In genomic region chr5:23387313-23387666, GRCm38 (mm10) we compare ENCODE assay signal across 8 mouse cellular contexts. TPM values are rescaled to one million over a fixed set of nuclear protein-coding genes. Genes with fewer than 3 reads are reported as not detected.
DNase-seq lines count a peak whose midpoint lies in the region; ATAC-seq and TF ChIP-seq lines count a peak whose summit lies in the region.

No protein-coding gene starts in this region.

- H3K9me3 ChIP-seq in lung, postnatal 0 days (ENCODE audit: low read length), result no peaks in the 10 kb centered on the region
- H3K9me3 ChIP-seq in forebrain, embryonic 15.5 days, result no peaks in the 10 kb centered on the region
- no peaks in the 10 kb centered on the region for H3K9me3 ChIP-seq in limb, embryonic 11.5 days (ENCODE audit: control insufficient read depth, low read length)
- H3K9me3 ChIP-seq in neural tube, embryonic 15.5 days (replicated peaks), result no peaks in the 10 kb centered on the region

- no peak for ATAC-seq in lung, postnatal 0 days
- no peak; the same call in 1 of the 2 replicates for ATAC-seq in forebrain, embryonic 15.5 days (replicated peaks)
- ATAC-seq in limb, embryonic 11.5 days (ENCODE audit: insufficient number of reproducible peaks, low FRiP score, low TSS enrichment, low read depth), result no peak
- ATAC-seq in neural tube, embryonic 15.5 days (ENCODE audit: low FRiP score), result no peak

- 46% methylated on average over 2 of the region's 2 CpGs for WGBS in lung, postnatal 0 days
- WGBS in forebrain, embryonic 15.5 days, result 43% methylated on average over 2 of the region's 2 CpGs
- 63% methylated on average over 2 of the region's 2 CpGs for WGBS in limb, embryonic 11.5 days
- WGBS in neural tube, embryonic 15.5 days, result 51% methylated on average over 2 of the region's 2 CpGs

- H3K27me3 ChIP-seq in lung, postnatal 0 days (replicated peaks; ENCODE audit: insufficient read depth, low read length), result no peaks in the 10 kb centered on the region
- no peaks in the 10 kb centered on the region for H3K27me3 ChIP-seq in forebrain, embryonic 15.5 days
- no peaks in the 10 kb centered on the region for H3K27me3 ChIP-seq in limb, embryonic 11.5 days (ENCODE audit: control insufficient read depth, insufficient read depth, low read length)
- H3K27me3 ChIP-seq in neural tube, embryonic 15.5 days (replicated peaks), result no peaks in the 10 kb centered on the region

- H3K4me3 ChIP-seq in lung, postnatal 0 days (ENCODE audit: low read depth, low read length), result 0 out of 2 replicates have a peak overlapping the region, but pooled peaks have one; percentile 43
- peak overlapping the region; percentile 50 for H3K4me3 ChIP-seq in forebrain, embryonic 15.5 days
- H3K4me3 ChIP-seq in limb, embryonic 11.5 days (ENCODE audit: low read depth, low read length), result no peak overlapping the region; the same call in 1 of the 2 replicates
- peak overlapping the region; percentile 45 for H3K4me3 ChIP-seq in neural tube, embryonic 15.5 days (replicated peaks)

- DNase-seq in lung, postnatal 0 days (ENCODE audit: low spot score), result no peak
- DNase-seq in lung, postnatal 10 days, result no peak
- no peak for DNase-seq in limb, embryonic 11.5 days (ENCODE audit: low spot score)
- no peak for DNase-seq in yolk sac, embryonic 10.5 days (ENCODE audit: low spot score)
- no peak for DNase-seq in retina, embryonic 14.5 days (ENCODE audit: low spot score)
- DNase-seq in adrenal gland, adult 8-10 months, result no peak

- peak overlapping the region; percentile 65 for H3K4me2 ChIP-seq in lung, postnatal 0 days (replicated peaks; ENCODE audit: low read depth, low read length)
- peak overlapping the region; percentile 64 for H3K4me2 ChIP-seq in forebrain, embryonic 15.5 days (replicated peaks)
- H3K4me2 ChIP-seq in limb, embryonic 11.5 days (ENCODE audit: low read depth, severe bottlenecking), result peak overlapping the region; percentile 59
- H3K4me2 ChIP-seq in neural tube, embryonic 15.5 days, result peak overlapping the region; percentile 66

- no peak for TF ChIP-seq EP300 in lung, postnatal 0 days (IDR thresholded peaks at IDR 0.05)

- TF ChIP-seq CTCF in lung, postnatal 0 days (IDR thresholded peaks at IDR 0.05), result no peak

- no peaks in the 10 kb centered on the region for H3K4me1 ChIP-seq in lung, postnatal 0 days (ENCODE audit: insufficient read depth, low read depth, low read length)
- H3K4me1 ChIP-seq in forebrain, embryonic 15.5 days, result peaks cover 12% of the 10 kb centered on the region
- 0 out of 2 replicates have a peak, but pooled peaks cover 3% of the 10 kb centered on the region for H3K4me1 ChIP-seq in limb, embryonic 11.5 days (ENCODE audit: control insufficient read depth, insufficient read depth, low read length)
- peaks cover 29% of the 10 kb centered on the region for H3K4me1 ChIP-seq in neural tube, embryonic 15.5 days

- H3K36me3 ChIP-seq in lung, postnatal 0 days (ENCODE audit: insufficient read depth, low read length), result no peaks in the 10 kb centered on the region
- no peaks in the 10 kb centered on the region for H3K36me3 ChIP-seq in forebrain, embryonic 15.5 days
- no peaks in the 10 kb centered on the region for H3K36me3 ChIP-seq in limb, embryonic 11.5 days (ENCODE audit: control insufficient read depth, insufficient read depth, low read length)
- H3K36me3 ChIP-seq in neural tube, embryonic 15.5 days, result no peaks in the 10 kb centered on the region

- H3K9ac ChIP-seq in lung, postnatal 0 days (replicated peaks; ENCODE audit: low read depth), result no peak overlapping the region
- no peak overlapping the region for H3K9ac ChIP-seq in forebrain, embryonic 15.5 days (replicated peaks)
- H3K9ac ChIP-seq in limb, embryonic 11.5 days (ENCODE audit: low read length), result no peak overlapping the region
- no peak overlapping the region for H3K9ac ChIP-seq in neural tube, embryonic 15.5 days (replicated peaks)

- H3K27ac ChIP-seq in lung, postnatal 0 days (ENCODE audit: low read length), result no peak overlapping the region
- H3K27ac ChIP-seq in forebrain, embryonic 15.5 days (replicated peaks), result peak overlapping the region; percentile 92
- H3K27ac ChIP-seq in limb, embryonic 11.5 days (replicated peaks; ENCODE audit: low read depth, low read length), result no peak overlapping the region
- 0 out of 2 replicates have a peak overlapping the region, but pooled peaks have one; percentile 85 for H3K27ac ChIP-seq in neural tube, embryonic 15.5 days (replicated peaks)

RNA-seq across cellular contexts. Expression of gene Kmt2e, which starts 47.0 kb away (rescaled TPM):
- polyA plus RNA-seq in lung, postnatal 0 days (2015; fragmentation: Nextera tagmentation; extraction: Ambion mirVana), result 97.3 and 106 TPM in 2 replicates
- 198 and 206 TPM in 2 replicates for polyA plus RNA-seq in forebrain, embryonic 15.5 days (2015; fragmentation: Nextera tagmentation; extraction: Ambion mirVana)
- polyA plus RNA-seq in limb, embryonic 11.5 days (2014; fragmentation: Nextera tagmentation; extraction: Ambion mirVana), result 87.4 and 90.6 TPM in 2 replicates
- polyA plus RNA-seq in neural tube, embryonic 15.5 days (2015; fragmentation: Nextera tagmentation; extraction: Ambion mirVana), result 137 and 147 TPM in 2 replicates
- 100 to 1,000 TPM in 2 of 4 experiments, 10 to 100 TPM in 2; 71.4 to 117 (median 87.8) TPM for total RNA-seq in adrenal gland, adult 8-10 months (2022)

Comparison
In these comparisons a context has a peak if more than half of its experiments do, and no peak if none do; other contexts are left out.
1. H3K27ac ChIP-seq: peak in forebrain, embryonic 15.5 days (single experiment) and neural tube, embryonic 15.5 days (single experiment); none in lung, postnatal 0 days (single experiment) and limb, embryonic 11.5 days (single experiment).
2. Peak in every context shown above with its lines, with median percentiles within 50 percentile points of each other: H3K4me2 ChIP-seq.